Comparison of ENCODE assay signal across 9 mouse cellular contexts in genomic region chr11:79965896-79966295, GRCm38 (mm10). TPM values are rescaled to one million over a fixed set of nuclear protein-coding genes. Genes with fewer than 3 reads are reported as not detected.
A peak's percentile ranks its signal among the peaks of the same experiment; 100 is the strongest.
DNase-seq lines count a peak whose midpoint lies in the region; ATAC-seq lines count a peak whose summit lies in the region.
"Had no signal": no experiment of that assay in that cellular context is flagged by ENCODE, and none has a peak within 500 bp of the region (broad histone marks: within the 10 kb centered on the region; RNA-seq: fewer than 3 reads in every experiment).

No protein-coding gene starts in this region.

- no peak for ATAC-seq in frontal cortex, adult (ENCODE audit: low TSS enrichment)
- ATAC-seq in hindbrain, embryonic 13.5 days (ENCODE audit: low FRiP score) = no peak

- H3K36me3 ChIP-seq in hindbrain, embryonic 13.5 days = no peaks in the 10 kb centered on the region
- H3K36me3 ChIP-seq: stomach, embryonic 15.5 days had no signal

- no peaks in the 10 kb centered on the region for H3K9me3 ChIP-seq in hindbrain, embryonic 13.5 days
- H3K9me3 ChIP-seq: stomach, embryonic 15.5 days had no signal

- H3K27ac ChIP-seq in hindbrain, embryonic 13.5 days = no peak overlapping the region
- H3K27ac ChIP-seq: stomach, embryonic 15.5 days had no signal

- peaks cover 11% of the 10 kb centered on the region for H3K4me1 ChIP-seq in hindbrain, embryonic 13.5 days (replicated peaks)

- no peak overlapping the region for H3K4me3 ChIP-seq in hindbrain, embryonic 13.5 days
- H3K4me3 ChIP-seq: stomach, embryonic 15.5 days had no signal

- H3K9ac ChIP-seq in hindbrain, embryonic 13.5 days = no peak overlapping the region
- H3K9ac ChIP-seq: stomach, embryonic 15.5 days had no signal

- no peaks in the 10 kb centered on the region for H3K27me3 ChIP-seq in hindbrain, embryonic 13.5 days
- H3K27me3 ChIP-seq: stomach, embryonic 15.5 days had no signal

- H3K4me2 ChIP-seq in hindbrain, embryonic 13.5 days = no peak overlapping the region
- H3K4me2 ChIP-seq: stomach, embryonic 15.5 days had no signal

- DNase-seq in frontal cortex, postnatal 36 days (ENCODE audit: low spot score in 2 of 2) = peak; percentile 15 to 24
- peak; percentile 74 for DNase-seq in retina, postnatal 1 day
- DNase-seq in retina, embryonic 14.5 days (ENCODE audit: low spot score) = no peak
- DNase-seq in kidney, postnatal 4 days = peak; percentile 30 to 55
- DNase-seq in telencephalon, adult 2 months (ENCODE audit: low read depth, low spot score) = peak; percentile 12
- no peak for DNase-seq in B cell, adult 2 months

- 68% methylated on average over 8 of the region's 8 CpGs for WGBS in hindbrain, embryonic 13.5 days

RNA-seq across cellular contexts. Expression of gene Utp6, which starts 3.7 kb away (rescaled TPM):
- polyA plus RNA-seq in hindbrain, embryonic 13.5 days (2015; fragmentation: Nextera tagmentation; extraction: Ambion mirVana) = 42.7 and 45.2 TPM in 2 replicates

RNA-seq across cellular contexts. Expression of gene Suz12, which starts 27.0 kb away (rescaled TPM):
- polyA plus RNA-seq in hindbrain, embryonic 13.5 days (2015; fragmentation: Nextera tagmentation; extraction: Ambion mirVana) = 16.0 and 16.9 TPM in 2 replicates

Comparison
In these comparisons a context has a peak if more than half of its experiments do, and no peak if none do; other contexts are left out.
1. DNase-seq: peak in frontal cortex, postnatal 36 days (2 of 2), retina, postnatal 1 day (single experiment), kidney, postnatal 4 days (2 of 2) and telencephalon, adult 2 months (single experiment); none in retina, embryonic 14.5 days (single experiment) and B cell, adult 2 months (0 of 2).